Mouse (Mus musculus) midbrain, embryonic 15.5 days (tissue): ENCODE results near the gene Trim29. TPM values are rescaled to one million over a fixed set of nuclear protein-coding genes. Genes with fewer than 3 reads are reported as not detected.

Experiments used
- ATAC-seq: fragments of 200-750 bp; cut with Nextera tagmentation; replicated peaks from 2 replicates; pipeline ENCODE4 v1.8.0; 2017; ENCODE audit warnings: moderate TSS enrichment
- H3K27ac ChIP-seq: fragments of 300-500 bp; sonication (generic); 2 replicates; pipeline ENCODE4 v1.5.1; 2015; ENCODE audit warnings: mild to moderate bottlenecking, inconsistent platforms
- H3K27me3 ChIP-seq: fragments of 300-500 bp; sonication (generic); replicated peaks from 2 replicates; pipeline ENCODE4 v1.6.1; 2015; ENCODE audit warnings: inconsistent platforms
- H3K36me3 ChIP-seq: fragments of 300-500 bp; sonication (generic); replicated peaks from 2 replicates; pipeline ENCODE4 v1.6.1; 2015; ENCODE audit warnings: inconsistent platforms
- H3K4me1 ChIP-seq: fragments of 300-500 bp; sonication (generic); 2 replicates; pipeline ENCODE4 v1.6.1; 2015; ENCODE audit warnings: inconsistent platforms
- H3K4me2 ChIP-seq: fragments of 300-500 bp; sonication (generic); 2 replicates; pipeline ENCODE4 v1.6.1; 2015; ENCODE audit warnings: inconsistent platforms, mild to moderate bottlenecking, moderate library complexity
- H3K4me3 ChIP-seq: fragments of 300-500 bp; sonication (generic); 2 replicates; pipeline ENCODE4 v1.5.1; 2015; ENCODE audit warnings: mild to moderate bottlenecking, inconsistent platforms
- H3K9ac ChIP-seq: fragments of 300-500 bp; sonication (generic); 2 replicates; pipeline ENCODE4 v1.6.1; 2015; ENCODE audit warnings: mild to moderate bottlenecking, inconsistent platforms
- H3K9me3 ChIP-seq: fragments of 300-500 bp; sonication (generic); 2 replicates; pipeline ENCODE4 v1.6.1; 2016; ENCODE audit warnings: inconsistent platforms
- WGBS: fragments of 180-500 bp; shearing (Covaris S2); methylation state at CpG from one replicate; pipeline ENCODE4 v1.1.7; 2015; ENCODE audit warnings: mixed read lengths; 5-methylcytosine and 5-hydroxymethylcytosine counted together
- polyA plus RNA-seq: library from polyadenylated mRNA; unstranded; fragments of >200 nt; fragmentation: Nextera tagmentation; extraction: Ambion mirVana; gene quantifications from 2 replicates; pipeline ENCODE4 v1.2.1, GENCODE M21; 2015

The Trim29 gene
- polyA plus RNA-seq, 1 experiment from 2014 or later: 0.62 TPM

DNA sequence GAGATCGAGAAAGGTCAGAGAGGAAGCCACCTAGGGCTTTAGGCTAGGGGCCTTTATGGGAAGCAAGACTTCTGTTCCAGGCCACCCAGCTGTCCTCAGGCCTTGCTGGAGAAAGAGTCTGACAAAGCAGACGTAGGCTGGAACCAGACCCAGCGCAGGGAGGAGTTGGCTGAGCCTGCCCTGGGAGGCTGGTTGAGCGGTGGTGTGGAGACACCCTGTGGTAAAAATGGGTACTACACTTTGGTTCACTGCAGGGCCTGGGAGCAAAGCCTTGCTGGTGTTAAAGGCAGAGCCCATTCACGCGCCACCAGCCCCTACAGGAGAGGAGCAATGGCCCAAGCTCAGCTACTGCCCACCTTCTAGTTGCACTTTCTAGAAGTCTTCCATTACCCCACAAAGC lies 26.4 kb upstream of the Trim29 start:
- no peaks in the 10 kb centered on the region for H3K9me3 ChIP-seq
- ATAC-seq: peak; percentile 78
- peaks cover 10% of the 10 kb centered on the region; the same call in 1 of the 2 replicates for H3K4me1 ChIP-seq
- H3K9ac ChIP-seq: no peak overlapping the region
- H3K27ac ChIP-seq: no peak overlapping the region
- 5% methylated on average over 6 of the region's 6 CpGs for WGBS
- H3K36me3 ChIP-seq: no peaks in the 10 kb centered on the region
- peaks cover 14% of the 10 kb centered on the region for H3K27me3 ChIP-seq
- H3K4me2 ChIP-seq: no peak overlapping the region
- H3K4me3 ChIP-seq: no peak overlapping the region

DNA sequence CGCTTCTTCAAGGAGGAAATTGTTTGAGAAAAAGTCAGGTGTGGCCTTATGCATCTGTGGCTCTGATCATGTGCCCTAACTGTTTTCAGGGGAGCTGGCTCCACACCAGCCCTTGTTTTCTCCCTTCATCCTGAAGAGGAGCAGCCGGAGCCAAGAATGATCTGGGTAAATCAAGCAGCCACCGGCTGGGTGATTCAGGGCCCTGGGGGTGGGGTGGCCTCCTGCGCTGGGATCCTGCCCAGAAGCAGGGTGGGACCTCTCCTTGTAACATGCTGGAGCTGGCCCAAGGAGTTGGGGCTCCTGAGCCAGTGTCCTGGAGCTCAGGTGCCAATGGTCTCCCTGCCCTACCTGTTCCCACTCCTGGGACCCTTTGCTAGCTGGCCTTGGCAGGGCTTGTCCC lies 25.4 kb upstream of the Trim29 start:
- no peak for ATAC-seq
- peaks cover 14% of the 10 kb centered on the region for H3K27me3 ChIP-seq
- WGBS: 91% methylated on average over 4 of the region's 4 CpGs
- H3K9ac ChIP-seq: no peak overlapping the region
- peaks cover 10% of the 10 kb centered on the region; the same call in 1 of the 2 replicates for H3K4me1 ChIP-seq
- H3K9me3 ChIP-seq: no peaks in the 10 kb centered on the region
- no peak overlapping the region for H3K4me3 ChIP-seq
- H3K36me3 ChIP-seq: no peaks in the 10 kb centered on the region
- no peak overlapping the region for H3K4me2 ChIP-seq
- no peak overlapping the region for H3K27ac ChIP-seq

DNA sequence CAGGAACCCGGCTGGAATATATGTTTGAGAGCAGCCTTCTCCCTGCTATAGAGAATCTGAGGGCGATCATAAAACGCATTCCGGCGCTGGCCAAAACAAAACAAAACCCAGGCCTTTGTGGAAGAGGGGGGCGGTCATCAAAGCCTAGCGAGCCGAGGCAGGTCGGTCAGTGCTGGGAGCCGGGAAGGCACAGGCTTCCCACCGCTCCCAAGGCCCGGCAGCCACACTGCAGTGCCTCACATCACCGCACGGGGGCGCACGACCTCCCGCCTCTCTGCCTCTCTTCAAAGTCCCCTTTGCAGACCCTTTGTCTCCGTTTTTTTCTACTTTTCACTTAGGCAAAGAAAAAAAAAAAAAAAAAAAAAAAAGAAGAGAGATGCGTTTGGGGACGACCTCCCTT lies 23.8 kb upstream of the Trim29 start:
- WGBS: under 1% methylated on average over 20 of the region's 20 CpGs

DNA sequence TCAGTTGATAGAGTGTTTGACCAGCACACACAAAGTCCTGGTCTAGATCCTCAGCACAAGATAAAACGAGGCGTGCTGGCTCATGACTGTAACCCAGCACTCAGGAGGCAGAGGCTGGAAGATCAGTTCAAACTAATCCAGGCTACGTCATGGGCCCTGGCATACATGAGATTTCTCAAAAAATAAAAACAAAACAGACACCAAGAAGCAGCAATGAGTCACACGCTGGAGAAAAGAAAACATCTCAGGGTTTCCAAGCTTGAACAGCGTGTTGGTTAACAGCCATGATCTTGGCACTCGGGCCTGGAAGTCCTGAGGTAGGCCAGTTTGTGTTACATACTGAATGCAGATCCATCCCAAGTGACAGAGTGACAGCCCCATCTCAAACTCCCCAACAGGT lies 17.6 kb upstream of the Trim29 start:
- Histone ChIP-seq H3K4me3 (no peak overlapping the region), H3K9ac (no peak overlapping the region), H3K36me3 (no peaks in the 10 kb centered on the region), H3K27ac (no peak overlapping the region), H3K4me2 (no peak overlapping the region), H3K27me3 (no peaks in the 10 kb centered on the region), H3K9me3 (no peaks in the 10 kb centered on the region), H3K4me1 (no peaks in the 10 kb centered on the region)
- WGBS: 93% methylated on average over 6 of the region's 6 CpGs
- no peak for ATAC-seq

More for the DNA sequence above, 23.8 kb upstream of the Trim29 start:
- Histone ChIP-seq H3K4me3 (no peak overlapping the region), H3K27ac (no peak overlapping the region), H3K27me3 (peaks cover 14% of the 10 kb centered on the region), H3K9me3 (no peaks in the 10 kb centered on the region), H3K4me1 (peaks cover 6% of the 10 kb centered on the region; the same call in 1 of the 2 replicates), H3K4me2 (peak overlapping the region; percentile 37), H3K9ac (0 out of 2 replicates have a peak overlapping the region, but pooled peaks have one; percentile 18), H3K36me3 (no peaks in the 10 kb centered on the region)
- ATAC-seq: 0 out of 2 replicates have a peak, but pooled peaks have one; percentile 48

DNA sequence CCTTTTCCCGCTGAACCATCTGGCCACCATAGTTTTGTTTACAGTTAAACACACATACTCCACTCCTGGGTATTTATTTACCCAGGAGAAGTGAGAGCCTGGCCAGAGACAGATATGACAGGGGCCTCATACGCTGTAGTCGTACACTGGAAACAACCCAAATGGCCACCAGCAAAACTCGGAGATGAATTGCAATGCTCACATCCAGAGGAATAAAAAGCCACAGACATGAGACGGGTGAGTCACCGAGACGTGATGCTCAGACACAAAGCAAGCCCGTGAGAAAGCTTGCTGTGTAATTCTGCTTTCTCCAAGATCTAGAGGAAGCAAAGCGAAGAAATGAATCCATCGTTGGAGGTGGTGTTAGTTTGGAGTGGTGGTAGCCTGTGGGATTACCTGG lies 10.3 kb upstream of the Trim29 start:
- no peaks in the 10 kb centered on the region for H3K9me3 ChIP-seq
- H3K9ac ChIP-seq: no peak overlapping the region
- no peak overlapping the region for H3K27ac ChIP-seq
- WGBS: 68% methylated on average over 10 of the region's 10 CpGs
- no peak for ATAC-seq
- H3K4me1 ChIP-seq: no peaks in the 10 kb centered on the region
- H3K4me3 ChIP-seq: no peak overlapping the region
- no peaks in the 10 kb centered on the region for H3K27me3 ChIP-seq
- no peaks in the 10 kb centered on the region for H3K36me3 ChIP-seq
- H3K4me2 ChIP-seq: no peak overlapping the region

DNA sequence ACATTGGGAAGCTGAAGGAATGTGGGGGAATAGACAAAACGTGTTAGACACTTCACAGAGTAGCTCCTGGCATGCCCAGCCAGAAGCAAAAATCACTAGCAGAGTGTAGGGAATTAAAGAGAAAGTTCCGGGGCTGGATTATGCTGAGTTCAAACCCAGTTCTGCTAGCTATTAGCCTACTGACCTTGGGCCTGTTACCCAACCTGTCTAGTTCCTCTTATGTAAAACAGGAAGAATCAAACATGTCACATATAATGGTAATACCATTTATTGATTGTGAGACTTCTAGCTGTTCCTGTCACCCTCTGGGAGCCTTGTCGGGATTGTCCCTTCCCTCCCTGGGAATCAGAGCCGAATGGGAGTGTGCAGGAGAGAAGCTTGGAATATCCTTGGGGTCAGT lies 7.7 kb upstream of the Trim29 start:
- no peaks in the 10 kb centered on the region for H3K27me3 ChIP-seq
- no peaks in the 10 kb centered on the region for H3K9me3 ChIP-seq
- no peak overlapping the region for H3K27ac ChIP-seq
- H3K4me1 ChIP-seq: no peaks in the 10 kb centered on the region
- WGBS: 67% methylated on average over 4 of the region's 4 CpGs
- H3K4me3 ChIP-seq: no peak overlapping the region
- no peak for ATAC-seq
- no peaks in the 10 kb centered on the region for H3K36me3 ChIP-seq
- H3K9ac ChIP-seq: no peak overlapping the region
- no peak overlapping the region for H3K4me2 ChIP-seq

DNA sequence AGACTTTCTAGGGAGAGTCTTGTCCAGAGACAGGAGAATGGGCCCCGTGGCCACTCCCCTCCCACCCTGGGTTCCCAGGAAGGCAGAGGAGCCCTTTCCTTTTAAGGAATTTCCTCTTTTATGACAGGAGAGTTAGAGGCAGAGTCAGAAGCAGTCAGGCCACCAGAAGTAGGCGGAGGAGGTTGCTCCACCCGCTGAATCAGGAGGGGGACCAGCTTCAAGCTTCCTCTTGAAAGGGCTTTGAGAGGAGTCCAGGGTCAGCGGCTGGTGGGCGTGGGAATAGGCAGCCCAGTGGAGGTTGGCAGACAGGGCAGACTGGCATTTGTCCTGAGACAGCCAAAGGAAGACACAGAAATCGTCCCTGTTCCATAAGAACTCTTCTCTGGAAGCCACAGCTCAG lies 4.8 kb upstream of the Trim29 start:
- ATAC-seq: no peak
- Histone ChIP-seq H3K9ac (no peak overlapping the region), H3K4me1 (no peaks in the 10 kb centered on the region), H3K27ac (no peak overlapping the region), H3K9me3 (no peaks in the 10 kb centered on the region), H3K27me3 (no peaks in the 10 kb centered on the region), H3K4me2 (no peak overlapping the region), H3K36me3 (no peaks in the 10 kb centered on the region), H3K4me3 (no peak overlapping the region)
- WGBS: 50% methylated on average over 6 of the region's 6 CpGs

DNA sequence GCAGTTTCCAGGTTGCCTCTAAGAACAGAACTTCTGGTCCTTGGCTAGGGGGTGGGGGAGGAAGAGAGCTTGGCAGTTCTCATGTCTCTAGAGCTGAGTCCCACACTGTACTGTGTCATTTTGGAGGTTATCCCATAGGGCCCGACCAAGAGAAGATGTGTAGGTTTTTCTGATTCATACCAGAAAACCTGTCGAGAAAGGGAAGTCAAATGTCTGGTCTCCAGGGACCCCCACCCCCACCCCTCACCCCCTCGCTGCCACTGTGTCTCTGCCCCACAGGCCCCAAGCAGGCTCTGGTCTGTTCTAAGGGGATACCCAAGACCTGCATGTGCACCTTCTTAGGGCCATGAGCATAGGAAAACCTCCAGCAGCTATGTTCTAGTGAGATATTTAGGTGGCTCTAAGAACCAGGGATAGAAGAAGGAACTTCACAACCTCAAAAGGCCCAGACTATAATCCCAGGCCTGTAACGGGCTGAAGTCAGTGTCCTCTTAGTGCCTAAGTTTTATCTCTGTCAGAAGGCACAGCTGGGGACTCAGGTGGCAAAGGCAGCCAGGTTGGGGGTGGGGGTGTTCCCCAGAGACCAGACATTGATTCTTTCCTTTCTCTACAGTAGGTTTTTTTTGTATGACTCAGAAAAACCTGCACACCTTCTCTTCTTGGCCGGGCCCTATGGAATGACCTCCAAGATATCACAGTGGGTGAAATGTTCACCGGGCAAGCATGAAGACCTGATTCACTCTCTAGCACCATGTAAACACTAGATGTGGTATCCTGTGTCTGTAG lies 1.4 kb upstream of the Trim29 start:
- Histone ChIP-seq H3K4me1 (no peaks in the 10 kb centered on the region), H3K9me3 (no peaks in the 10 kb centered on the region), H3K27ac (no peak overlapping the region), H3K4me3 (no peak overlapping the region), H3K27me3 (no peaks in the 10 kb centered on the region), H3K9ac (no peak overlapping the region), H3K36me3 (no peaks in the 10 kb centered on the region), H3K4me2 (no peak overlapping the region)
- WGBS: 87% methylated on average over 6 of the region's 6 CpGs
- ATAC-seq: no peak

DNA sequence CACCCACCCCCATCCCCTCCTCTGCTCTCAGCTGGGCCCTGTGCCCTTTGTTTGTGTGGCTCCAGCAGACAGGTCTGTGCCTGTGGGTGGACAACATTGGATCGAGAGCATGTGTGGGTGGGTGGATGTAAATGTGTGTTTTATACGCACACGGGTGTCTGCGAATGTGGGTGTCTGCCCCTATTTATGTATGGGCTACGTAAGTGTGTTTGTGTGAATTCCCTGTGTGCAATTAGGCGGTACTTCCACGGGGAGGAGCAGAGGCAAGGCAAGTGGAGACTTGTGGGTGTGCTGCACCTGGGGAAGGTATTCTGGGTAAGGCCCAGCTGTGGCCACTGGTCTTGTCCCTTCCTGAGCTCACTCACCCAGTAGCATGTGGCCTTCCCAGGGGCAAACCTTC lies 1.5 kb downstream of the Trim29 start:
- H3K36me3 ChIP-seq: no peaks in the 10 kb centered on the region

DNA sequence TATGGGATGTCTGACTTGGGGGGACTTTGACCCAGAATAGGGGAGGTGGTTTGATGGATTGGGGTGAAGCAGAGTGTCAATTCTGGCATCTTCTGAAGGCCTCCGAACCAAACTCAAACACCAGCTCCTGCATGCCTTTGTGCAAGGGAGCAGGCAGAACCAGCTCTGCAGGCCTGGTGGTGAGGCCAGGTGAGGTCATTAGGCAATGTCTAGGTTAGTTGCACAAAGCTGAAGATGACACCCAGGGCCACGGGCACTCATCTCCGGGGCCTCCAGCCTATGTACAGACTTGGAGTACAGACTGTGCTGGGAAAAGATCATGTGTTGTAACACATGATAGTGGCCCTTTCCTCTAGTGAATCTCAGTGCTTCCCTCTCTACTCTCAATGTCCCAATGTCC lies 3.2 kb downstream of the Trim29 start:
- WGBS: 93% methylated on average over 3 of the region's 3 CpGs
- no peaks in the 10 kb centered on the region for H3K27me3 ChIP-seq

More for the DNA sequence above, 1.5 kb downstream of the Trim29 start:
- Histone ChIP-seq H3K27ac (no peak overlapping the region), H3K9me3 (no peaks in the 10 kb centered on the region), H3K4me3 (no peak overlapping the region), H3K4me1 (no peaks in the 10 kb centered on the region), H3K27me3 (no peaks in the 10 kb centered on the region), H3K9ac (no peak overlapping the region), H3K4me2 (no peak overlapping the region)
- no peak for ATAC-seq
- WGBS: 88% methylated on average over 7 of the region's 7 CpGs

DNA sequence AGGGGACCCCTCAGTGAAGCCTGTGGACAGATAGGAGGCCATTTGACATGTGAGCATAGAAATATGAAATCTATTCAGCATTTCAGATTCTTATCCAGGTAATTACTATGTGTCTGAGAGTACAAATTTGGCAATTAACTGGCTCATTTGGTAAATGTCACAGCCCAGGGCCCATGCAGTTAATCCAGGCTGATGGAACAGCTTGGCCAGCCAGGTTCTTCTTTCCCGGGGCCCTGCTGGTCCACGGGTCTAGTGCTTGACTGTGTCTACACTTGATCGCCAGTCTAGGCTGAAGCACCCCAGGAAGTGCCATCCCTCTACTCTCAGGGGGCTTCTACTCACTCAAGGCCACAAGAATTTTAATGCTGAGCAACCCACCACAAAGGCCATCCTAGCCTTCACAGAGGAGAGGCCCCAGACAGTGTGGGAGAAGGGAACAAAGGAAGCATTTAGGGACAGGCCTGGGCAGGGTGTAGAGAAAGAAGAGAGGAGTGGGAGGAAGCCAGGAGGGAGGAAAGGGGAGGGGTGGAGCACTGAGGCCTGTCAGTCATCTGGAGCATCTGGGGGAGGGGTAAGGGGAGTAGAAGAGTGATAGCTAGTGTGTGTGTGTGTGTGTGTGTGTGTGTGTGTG lies 4.8 kb downstream of the Trim29 start:
- H3K9me3 ChIP-seq: no peaks in the 10 kb centered on the region
- no peak overlapping the region for H3K4me2 ChIP-seq
- no peak overlapping the region for H3K9ac ChIP-seq
- no peaks in the 10 kb centered on the region for H3K36me3 ChIP-seq
- ATAC-seq: no peak
- H3K4me1 ChIP-seq: no peaks in the 10 kb centered on the region
- no peak overlapping the region for H3K4me3 ChIP-seq
- no peak overlapping the region for H3K27ac ChIP-seq
- WGBS: 57% methylated on average over 3 of the region's 3 CpGs
- H3K27me3 ChIP-seq: no peaks in the 10 kb centered on the region

More for the DNA sequence above, 3.2 kb downstream of the Trim29 start:
- no peak overlapping the region for H3K4me3 ChIP-seq
- H3K4me1 ChIP-seq: no peaks in the 10 kb centered on the region
- H3K9ac ChIP-seq: no peak overlapping the region
- no peak overlapping the region for H3K27ac ChIP-seq
- no peaks in the 10 kb centered on the region for H3K9me3 ChIP-seq
- no peak overlapping the region for H3K4me2 ChIP-seq
- no peak for ATAC-seq
- no peaks in the 10 kb centered on the region for H3K36me3 ChIP-seq

DNA sequence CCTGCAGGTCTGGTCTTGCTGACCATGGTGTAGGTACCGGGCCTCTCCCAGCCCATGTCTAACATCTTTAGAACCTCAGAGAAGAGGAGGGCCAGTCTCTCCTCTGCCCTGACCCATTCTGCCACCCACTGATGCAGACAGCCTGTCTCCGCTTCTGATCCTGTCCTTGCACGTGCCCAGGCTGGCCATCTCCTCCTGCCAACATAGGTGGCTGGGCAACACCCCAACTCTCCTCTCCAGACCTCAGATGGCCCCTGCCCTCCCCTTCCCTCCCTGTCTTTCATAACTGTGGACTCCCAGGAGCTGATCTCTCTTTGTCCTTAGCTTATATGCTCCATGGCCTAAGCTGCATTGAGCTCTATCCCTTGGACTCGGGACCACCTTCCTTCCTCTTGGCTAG lies 5.8 kb downstream of the Trim29 start:
- Histone ChIP-seq H3K9me3 (no peaks in the 10 kb centered on the region), H3K36me3 (no peaks in the 10 kb centered on the region), H3K9ac (no peak overlapping the region), H3K4me3 (no peak overlapping the region), H3K27me3 (no peaks in the 10 kb centered on the region), H3K27ac (no peak overlapping the region), H3K4me1 (no peaks in the 10 kb centered on the region), H3K4me2 (no peak overlapping the region)
- ATAC-seq: no peak
- WGBS: 86% methylated on average over 4 of the region's 4 CpGs

DNA sequence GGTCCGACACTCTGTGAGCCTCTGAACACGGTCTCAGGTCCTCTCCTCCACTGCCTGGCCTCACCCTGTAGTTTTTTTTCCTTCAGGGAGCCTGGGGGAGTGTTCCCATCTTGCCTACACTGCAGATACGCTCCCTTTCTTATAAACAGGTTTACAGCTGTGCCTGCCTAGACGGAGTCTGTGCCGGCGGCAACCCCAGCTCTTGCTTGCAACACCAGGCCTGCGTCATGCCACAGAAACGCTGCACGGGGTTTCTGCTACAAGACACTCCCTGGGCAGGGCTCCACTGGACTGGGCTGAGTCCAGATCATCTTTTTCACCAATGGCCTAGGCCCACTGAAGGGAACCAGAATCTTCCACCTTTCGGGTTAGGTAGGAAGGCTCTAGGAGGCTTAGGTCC lies 8.0 kb downstream of the Trim29 start:
- ATAC-seq: no peak
- H3K9me3 ChIP-seq: no peaks in the 10 kb centered on the region
- no peak overlapping the region for H3K9ac ChIP-seq
- no peak overlapping the region for H3K4me3 ChIP-seq
- H3K27me3 ChIP-seq: no peaks in the 10 kb centered on the region
- H3K27ac ChIP-seq: no peak overlapping the region
- WGBS: 85% methylated on average over 10 of the region's 10 CpGs
- no peaks in the 10 kb centered on the region for H3K36me3 ChIP-seq
- no peaks in the 10 kb centered on the region for H3K4me1 ChIP-seq
- H3K4me2 ChIP-seq: no peak overlapping the region
